Mouse (Mus musculus) embryonic facial prominence, embryonic 11.5 days (tissue): ENCODE data around the gene Mroh8. TPM values are rescaled to one million over a fixed set of nuclear protein-coding genes. Genes with fewer than 3 reads are reported as not detected.
"Not testable (repeated sequence)": the region's sequence is repeated elsewhere in the genome, so short reads cannot be mapped to it uniquely, and the experiment has no call there.

Experiments used
- ATAC-seq: fragments of 200-750 bp; cut with Nextera tagmentation; replicated peaks from 2 replicates; pipeline ENCODE4 v1.8.0; 2017; ENCODE audit warnings: low read depth; ENCODE audit not compliant: insufficient number of reproducible peaks, low FRiP score, low TSS enrichment
- DNase-seq: peaks from one replicate; pipeline ENCODE4 v3.0.0-alpha.2; 2015; ENCODE audit warnings: low spot score
- H3K27ac ChIP-seq: fragments of 300-500 bp; sonication (generic); replicated peaks from 2 replicates; pipeline ENCODE4 v1.5.1; 2014; ENCODE audit warnings: mild to moderate bottlenecking, low read depth, low read length, control low read depth
- H3K27me3 ChIP-seq: fragments of 300-500 bp; sonication (generic); 2 replicates; pipeline ENCODE4 v1.6.1; 2014; ENCODE audit warnings: mild to moderate bottlenecking, low read length, moderate library complexity, mixed read lengths; ENCODE audit not compliant: control insufficient read depth, insufficient read depth
- H3K36me3 ChIP-seq: fragments of 300-500 bp; sonication (generic); replicated peaks from 2 replicates; pipeline ENCODE4 v1.6.1; 2014; ENCODE audit warnings: low read depth, mild to moderate bottlenecking, low read length, moderate library complexity, mixed read lengths; ENCODE audit not compliant: control insufficient read depth, insufficient read depth
- H3K4me1 ChIP-seq: fragments of 300-500 bp; sonication (generic); 2 replicates; pipeline ENCODE4 v1.6.1; 2014; ENCODE audit warnings: low read length, mixed read lengths; ENCODE audit not compliant: control insufficient read depth, insufficient read depth
- H3K4me2 ChIP-seq: fragments of 300-500 bp; sonication (generic); 2 replicates; pipeline ENCODE4 v1.6.1; 2014; ENCODE audit warnings: low read depth, mild to moderate bottlenecking, control low read depth, low read length, moderate library complexity
- H3K4me3 ChIP-seq: fragments of 300-500 bp; sonication (generic); 2 replicates; pipeline ENCODE4 v1.5.1; 2014; ENCODE audit warnings: low read depth, low read length, control low read depth
- H3K9ac ChIP-seq: fragments of 300-500 bp; sonication (generic); replicated peaks from 2 replicates; pipeline ENCODE4 v1.6.1; 2014; ENCODE audit warnings: mild to moderate bottlenecking, control low read depth, low read length
- H3K9me3 ChIP-seq: fragments of 300-500 bp; sonication (generic); replicated peaks from 2 replicates; pipeline ENCODE4 v1.6.1; 2016; ENCODE audit warnings: mild to moderate bottlenecking, low read length, inconsistent platforms, mixed read lengths; ENCODE audit not compliant: control insufficient read depth
- WGBS: fragments of 180-500 bp; shearing (Covaris S2); extraction: QIAGEN DNeasy Blood & Tissue Kit; methylation state at CpG from one replicate; pipeline ENCODE4 v1.1.7; 2014; 5-methylcytosine and 5-hydroxymethylcytosine counted together
- polyA plus RNA-seq: library from polyadenylated mRNA; unstranded; fragments of >200 nt; fragmentation: Nextera tagmentation; extraction: Ambion mirVana; gene quantifications from 2 replicates; pipeline ENCODE4 v1.2.1, GENCODE M21; 2014

The Mroh8 gene
- polyA plus RNA-seq, 1 experiment from 2014 or later, result 0.49 TPM

DNA sequence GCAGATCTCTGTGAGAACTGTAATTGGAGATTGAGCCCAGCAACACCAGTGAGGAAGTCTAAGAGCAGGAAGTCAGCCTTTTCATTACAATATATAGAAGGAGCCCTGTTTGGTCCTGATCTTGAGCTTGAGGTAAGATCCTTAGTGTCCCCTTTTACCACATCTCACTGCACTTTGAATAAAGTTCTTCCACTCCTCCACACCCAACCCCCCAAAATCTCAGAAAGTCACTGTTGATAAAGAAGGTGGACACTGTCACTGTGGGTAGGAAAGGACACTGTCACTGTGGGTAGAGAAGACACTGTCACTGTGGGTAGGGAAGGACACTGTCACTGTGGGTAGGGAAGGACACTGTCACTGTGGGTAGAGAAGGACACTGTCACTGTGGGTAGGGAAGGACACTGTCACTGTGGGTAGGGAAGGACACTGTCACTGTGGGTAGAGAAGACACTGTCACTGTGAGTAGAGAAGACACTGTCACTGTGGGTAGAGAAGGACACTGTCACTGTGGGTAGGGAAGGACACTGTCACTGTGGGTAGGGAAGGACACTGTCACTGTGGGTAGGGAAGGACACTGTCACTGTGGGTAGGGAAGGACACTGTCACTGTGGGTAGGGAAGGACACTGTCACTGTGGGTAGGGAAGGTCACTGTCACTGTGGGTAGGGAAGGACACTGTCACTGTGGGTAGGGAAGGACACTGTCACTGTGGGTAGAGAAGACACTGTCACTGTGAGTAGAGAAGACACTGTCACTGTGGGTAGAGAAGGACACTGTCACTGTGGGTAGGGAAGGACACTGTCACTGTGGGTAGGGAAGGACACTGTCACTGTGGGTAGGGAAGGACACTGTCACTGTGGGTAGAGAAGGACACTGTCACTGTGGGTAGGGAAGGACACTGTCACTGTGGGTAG lies 113.8 kb downstream of the Mroh8 start:
- not testable (repeated sequence) for H3K36me3 ChIP-seq, H3K9ac ChIP-seq, H3K27ac ChIP-seq, ATAC-seq, H3K27me3 ChIP-seq, H3K4me3 ChIP-seq, H3K9me3 ChIP-seq, H3K4me1 ChIP-seq, H3K4me2 ChIP-seq, DNase-seq

- Histone ChIP-seq H3K9me3 (no peaks in the 10 kb centered on the region), H3K36me3 (no peaks in the 10 kb centered on the region; the same call in none of the 2 replicates), H3K9ac (no peak overlapping the region), H3K4me3 (no peak overlapping the region), H3K4me1 (no peaks in the 10 kb centered on the region), H3K27me3 (no peaks in the 10 kb centered on the region), H3K27ac (no peak overlapping the region), H3K4me2 (no peak overlapping the region)
- ATAC-seq, result no peak
- no peak for DNase-seq
- 82% methylated on average over 2 of the region's 2 CpGs for WGBS
Measured at GRCm38 (mm10) chr2:157164101-157164500, 115.2 kb downstream of the Mroh8 start.

Other genes with a start within 250 kb of the Mroh8 start
- gene Soga1, start 200.3 kb downstream of the Mroh8 start, polyA plus RNA-seq, result 5.4 and 5.6 TPM in 2 replicates
- gene Tldc2, start 192.5 kb downstream of the Mroh8 start, polyA plus RNA-seq, result not detected in 2 replicates
- 33.3 and 34.0 TPM in 2 replicates for gene Samhd1, start 144.3 kb downstream of the Mroh8 start, polyA plus RNA-seq
- gene Rbl1, start 75.0 kb downstream of the Mroh8 start, polyA plus RNA-seq, result 30.1 and 40.4 TPM in 2 replicates
- gene Rpn2, start 532 bp downstream of the Mroh8 start, polyA plus RNA-seq, result 257 and 261 TPM in 2 replicates
- gene Ghrh, start 68.0 kb upstream of the Mroh8 start, polyA plus RNA-seq, result 2.2 and 2.6 TPM in 2 replicates
- gene Manbal, start 88.0 kb upstream of the Mroh8 start, polyA plus RNA-seq, result 33.4 and 38.5 TPM in 2 replicates
- gene Src, start 138.9 kb upstream of the Mroh8 start, polyA plus RNA-seq, result 13.9 and 16.4 TPM in 2 replicates